Mouse (Mus musculus) limb, embryonic 11.5 days (tissue): ENCODE results near the gene Map4k2. TPM values are rescaled to one million over a fixed set of nuclear protein-coding genes. Genes with fewer than 3 reads are reported as not detected.

ENCODE experiments used
- ATAC-seq: fragments of 200-750 bp; cut with Nextera tagmentation; 2 replicates; pipeline ENCODE4 v1.8.0; 2017; ENCODE audit warnings: low read depth; ENCODE audit not compliant: insufficient number of reproducible peaks, low FRiP score, low TSS enrichment
- DNase-seq: peaks from one replicate; pipeline ENCODE4 v3.0.0-alpha.2; 2015; ENCODE audit warnings: low spot score
- H3K27ac ChIP-seq: fragments of 300-500 bp; sonication (generic); replicated peaks from 2 replicates; pipeline ENCODE4 v1.5.1; 2014; ENCODE audit warnings: low read depth, mild to moderate bottlenecking, low read length
- H3K27me3 ChIP-seq: fragments of 300-500 bp; sonication (generic); 2 replicates; pipeline ENCODE4 v1.6.1; 2014; ENCODE audit warnings: mild to moderate bottlenecking, low read length, mixed read lengths; ENCODE audit not compliant: control insufficient read depth, insufficient read depth
- H3K36me3 ChIP-seq: fragments of 300-500 bp; sonication (generic); 2 replicates; pipeline ENCODE4 v1.6.1; 2014; ENCODE audit warnings: mild to moderate bottlenecking, low read length, moderate library complexity, mixed read lengths; ENCODE audit not compliant: control insufficient read depth, insufficient read depth
- H3K4me1 ChIP-seq: fragments of 300-500 bp; sonication (generic); 2 replicates; pipeline ENCODE4 v1.6.1; 2014; ENCODE audit warnings: low read length, mixed read lengths; ENCODE audit not compliant: control insufficient read depth, insufficient read depth
- H3K4me2 ChIP-seq: fragments of 300-500 bp; sonication (generic); 2 replicates; pipeline ENCODE4 v1.6.1; 2014; ENCODE audit warnings: low read depth, mild to moderate bottlenecking, moderate library complexity; ENCODE audit not compliant: severe bottlenecking
- H3K4me3 ChIP-seq: fragments of 300-500 bp; sonication (generic); 2 replicates; pipeline ENCODE4 v1.5.1; 2014; ENCODE audit warnings: low read depth, low read length
- H3K9ac ChIP-seq: fragments of 300-500 bp; sonication (generic); 2 replicates; pipeline ENCODE4 v1.6.1; 2014; ENCODE audit warnings: mild to moderate bottlenecking, low read length
- H3K9me3 ChIP-seq: fragments of 300-500 bp; sonication (generic); 2 replicates; pipeline ENCODE4 v1.6.1; 2016; ENCODE audit warnings: low read length; ENCODE audit not compliant: control insufficient read depth
- WGBS: fragments of 180-500 bp; shearing (Covaris S2); extraction: QIAGEN DNeasy Blood & Tissue Kit; methylation state at CpG from one replicate; pipeline ENCODE4 v1.1.7; 2014; 5-methylcytosine and 5-hydroxymethylcytosine counted together
- polyA plus RNA-seq: library from polyadenylated mRNA; unstranded; fragments of >200 nt; fragmentation: Nextera tagmentation; extraction: Ambion mirVana; gene quantifications from 2 replicates; pipeline ENCODE4 v1.2.1, GENCODE M21; 2014

Gene Map4k2
- polyA plus RNA-seq, 1 experiment from 2014 or later: 7.3 TPM

GRCm38 (mm10) chr19:6393637-6394036 is 52.7 kb downstream of the Map4k2 start:
- H3K4me1 ChIP-seq: peaks cover 9% of the 10 kb centered on the region
- no peaks in the 10 kb centered on the region for H3K36me3 ChIP-seq
- no peaks in the 10 kb centered on the region for H3K9me3 ChIP-seq
- no peak overlapping the region for H3K9ac ChIP-seq
- no peak overlapping the region for H3K4me3 ChIP-seq
- H3K27ac ChIP-seq: no peak overlapping the region
- DNase-seq (no peak), ATAC-seq (no peak)
- no peak overlapping the region for H3K4me2 ChIP-seq
- WGBS: 88% methylated on average over 16 of the region's 16 CpGs
- H3K27me3 ChIP-seq: peaks cover 11% of the 10 kb centered on the region

GRCm38 (mm10) chr19:6396237-6396636 is 55.3 kb downstream of the Map4k2 start:
- no peak overlapping the region for H3K9ac ChIP-seq
- DNase-seq (no peak), ATAC-seq (no peak)
- no peaks in the 10 kb centered on the region for H3K9me3 ChIP-seq
- H3K27me3 ChIP-seq: peaks cover 35% of the 10 kb centered on the region
- H3K4me1 ChIP-seq: peaks cover 8% of the 10 kb centered on the region
- no peak overlapping the region for H3K27ac ChIP-seq
- H3K4me2 ChIP-seq: no peak overlapping the region
- H3K4me3 ChIP-seq: no peak overlapping the region
- 84% methylated on average over 5 of the region's 5 CpGs for WGBS
- H3K36me3 ChIP-seq: no peaks in the 10 kb centered on the region

DNA sequence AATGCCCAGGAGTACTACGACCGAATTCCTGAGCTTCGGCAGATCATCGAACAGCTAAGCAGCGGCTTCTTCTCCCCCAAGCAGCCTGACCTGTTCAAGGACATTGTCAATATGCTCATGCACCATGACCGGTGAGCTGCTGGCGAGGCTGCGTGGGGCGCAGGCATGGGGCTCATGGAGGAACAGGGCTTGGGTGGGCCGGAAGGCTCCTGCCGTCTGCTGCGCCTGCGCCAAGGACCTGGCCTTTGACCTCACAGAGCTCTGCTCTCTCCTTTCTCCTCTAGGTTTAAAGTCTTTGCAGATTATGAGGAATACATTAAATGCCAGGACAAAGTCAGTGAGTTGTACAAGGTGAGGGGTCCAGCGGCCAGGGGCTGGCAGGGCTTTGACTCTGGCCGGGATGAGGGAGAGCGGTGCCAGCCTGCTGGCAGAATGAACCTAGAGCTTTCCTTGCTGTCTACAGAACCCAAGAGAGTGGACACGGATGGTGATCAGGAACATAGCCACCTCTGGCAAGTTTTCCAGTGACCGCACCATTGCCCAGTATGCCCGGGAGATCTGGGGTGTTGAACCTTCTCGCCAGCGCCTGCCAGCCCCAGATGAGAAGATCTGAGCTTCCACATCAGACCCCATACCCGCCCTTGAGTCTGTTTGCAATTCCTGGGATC is 56.8 kb downstream of the Map4k2 start:
- DNase-seq (no peak), ATAC-seq (no peak)
- 82% methylated on average over 22 of the region's 22 CpGs for WGBS
- no peak overlapping the region for H3K4me2 ChIP-seq
- no peak overlapping the region for H3K27ac ChIP-seq
- no peaks in the 10 kb centered on the region for H3K9me3 ChIP-seq
- H3K4me3 ChIP-seq: no peak overlapping the region
- peaks cover 48% of the 10 kb centered on the region for H3K27me3 ChIP-seq
- H3K36me3 ChIP-seq: no peaks in the 10 kb centered on the region
- H3K9ac ChIP-seq: no peak overlapping the region
- H3K4me1 ChIP-seq: peaks cover 17% of the 10 kb centered on the region

GRCm38 (mm10) chr19:6398447-6399284 is 57.7 kb downstream of the Map4k2 start:
- Histone ChIP-seq H3K9ac (no peak overlapping the region), H3K27ac (no peak overlapping the region), H3K4me2 (peak overlapping the region; percentile 99), H3K27me3 (peaks cover 49% of the 10 kb centered on the region), H3K4me3 (peak overlapping the region; percentile 51), H3K36me3 (no peaks in the 10 kb centered on the region), H3K9me3 (no peaks in the 10 kb centered on the region), H3K4me1 (peaks cover 17% of the 10 kb centered on the region)
- peak; percentile 63 for DNase-seq
- ATAC-seq: 0 out of 2 replicates have a peak, but pooled peaks have one; percentile 29
- 2% methylated on average over 38 of the region's 39 CpGs for WGBS

- under 1% methylated on average over 75 of the region's 87 CpGs for WGBS
- Histone ChIP-seq H3K27ac (no peak within 1 kb of the TSS), H3K27me3 (peaks cover 49% of the 10 kb centered on the region), H3K36me3 (no peaks in the 10 kb centered on the region), H3K4me3 (peak within 1 kb of the TSS; percentile 51), H3K4me1 (peaks cover 17% of the 10 kb centered on the region), H3K9ac (peak within 1 kb of the TSS; percentile 48), H3K9me3 (no peaks in the 10 kb centered on the region), H3K4me2 (peak within 1 kb of the TSS; percentile 99)
- DNase-seq: peak; percentile 49
- ATAC-seq: peak; percentile 7; the same call in 1 of the 2 replicates
Observed at GRCm38 (mm10) chr19:6399285-6400095, 58.6 kb downstream of the Map4k2 start, which contains the start of gene Rasgrp2. Gene Rasgrp2, plus strand, starts transcription at chr19:6399340.

- Histone ChIP-seq H3K4me3 (peak overlapping the region; percentile 51), H3K27me3 (peaks cover 49% of the 10 kb centered on the region), H3K27ac (no peak overlapping the region), H3K9ac (peak overlapping the region; percentile 48; the same call in 1 of the 2 replicates), H3K4me1 (peaks cover 17% of the 10 kb centered on the region), H3K9me3 (no peaks in the 10 kb centered on the region), H3K36me3 (no peaks in the 10 kb centered on the region), H3K4me2 (peak overlapping the region; percentile 99)
- DNase-seq: no peak
- WGBS: 4% methylated on average over 29 of the region's 29 CpGs
- no peak for ATAC-seq
Observed at GRCm38 (mm10) chr19:6400096-6401086, 59.5 kb downstream of the Map4k2 start.

DNA sequence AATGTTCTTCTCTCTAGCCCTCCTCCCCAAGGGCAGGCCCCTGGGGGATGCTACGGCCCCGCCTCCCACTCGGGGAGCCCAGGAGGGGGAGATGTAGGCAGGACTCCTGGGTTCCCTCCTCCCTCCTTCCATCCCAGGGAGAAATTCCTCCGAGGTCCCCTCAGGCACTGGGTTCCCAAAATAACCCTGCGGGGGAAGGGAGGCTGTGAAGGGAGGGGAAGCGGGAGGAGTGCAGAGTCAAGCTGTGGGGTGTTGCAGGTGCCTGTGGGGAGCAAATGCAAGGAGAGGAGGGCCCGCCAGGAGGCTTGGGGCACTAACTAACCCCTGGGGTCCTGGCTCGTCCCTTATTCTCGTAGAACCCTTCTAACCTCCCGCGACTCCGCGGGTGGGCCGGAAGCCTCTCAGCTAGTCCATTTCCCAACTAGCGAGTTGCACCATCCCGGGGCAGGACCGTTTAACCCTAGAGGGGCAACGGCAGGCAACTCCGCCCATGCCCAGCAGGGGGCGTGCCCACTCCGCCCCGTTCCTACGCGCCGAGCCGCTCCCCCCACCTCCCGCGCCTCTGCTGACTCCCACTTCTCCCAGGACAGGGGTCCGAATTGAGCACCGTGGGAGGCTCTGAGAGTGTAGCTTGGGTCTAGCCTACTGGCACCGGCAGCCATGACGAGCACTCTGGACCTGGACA is 60.3 kb downstream of the Map4k2 start:
- Histone ChIP-seq H3K27ac (no peak overlapping the region), H3K4me2 (peak overlapping the region; percentile 49), H3K4me3 (peak overlapping the region; percentile 19; the same call in 1 of the 2 replicates), H3K9ac (peak overlapping the region; percentile 30; the same call in 1 of the 2 replicates), H3K4me1 (peaks cover 17% of the 10 kb centered on the region), H3K9me3 (no peaks in the 10 kb centered on the region), H3K36me3 (no peaks in the 10 kb centered on the region), H3K27me3 (peaks cover 49% of the 10 kb centered on the region)
- WGBS: under 1% methylated on average over 31 of the region's 32 CpGs
- ATAC-seq (peak; percentile 52; the same call in 1 of the 2 replicates), DNase-seq (peak; percentile 82)
